ENCODE assay signal across 11 mouse cellular contexts in the genomic region with DNA sequence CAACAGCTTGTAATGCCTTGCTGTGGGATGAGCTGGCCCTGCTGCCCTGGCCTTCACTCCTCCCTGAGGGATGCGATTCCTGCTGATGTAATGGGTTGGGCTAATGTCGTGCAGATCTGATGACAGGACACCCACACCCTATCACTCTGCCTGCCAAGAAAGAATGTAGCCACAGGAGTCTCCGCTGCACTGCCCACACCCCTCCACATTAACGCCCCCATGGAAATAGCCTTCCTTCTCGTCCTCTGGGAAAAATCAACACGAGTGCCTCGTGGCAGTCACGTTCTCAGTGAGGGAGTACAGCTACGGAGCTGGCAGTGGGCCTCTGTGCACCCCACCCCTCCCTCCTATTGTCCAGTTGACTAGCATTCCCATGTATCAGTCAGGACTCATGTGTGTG. TPM values are rescaled to one million over a fixed set of nuclear protein-coding genes. Genes with fewer than 3 reads are reported as not detected.
DNase-seq lines count a peak whose midpoint lies in the region; ATAC-seq lines count a peak whose summit lies in the region.
"Had no signal": no experiment of that assay in that cellular context is flagged by ENCODE, and none has a peak within 500 bp of the region (broad histone marks: within the 10 kb centered on the region; RNA-seq: fewer than 3 reads in every experiment).

No protein-coding gene starts in this region.

- WGBS in kidney, embryonic 14.5 days, result 13% methylated on average over 9 of the region's 9 CpGs
- whole genome bisulfite sequencing in heart, embryonic 10.5 days, result 10% methylated on average over 9 of the region's 9 CpGs

- no peaks in the 10 kb centered on the region for H3K36me3 ChIP-seq in kidney, embryonic 14.5 days (ENCODE audit: control insufficient read depth, insufficient read depth, low read length)
- H3K36me3 ChIP-seq in heart, embryonic 10.5 days, result peaks cover 9% of the 10 kb centered on the region; the same call in 1 of the 2 replicates
- H3K36me3 ChIP-seq: neural tube, embryonic 13.5 days had no signal

- ATAC-seq in kidney, embryonic 14.5 days (ENCODE audit: low FRiP score, low TSS enrichment), result peak; percentile 83
- ATAC-seq in megakaryocyte, adult 5-6 weeks (ENCODE audit: poor library complexity, severe bottlenecking), result no peak

- H3K4me3 ChIP-seq in kidney, embryonic 14.5 days (ENCODE audit: low read length), result no peak overlapping the region
- H3K4me3 ChIP-seq in heart, embryonic 10.5 days, result peak overlapping the region; percentile 33; the same call in 1 of the 2 replicates
- H3K4me3 ChIP-seq: neural tube, embryonic 13.5 days had no signal

- H3K9ac ChIP-seq in kidney, embryonic 14.5 days (ENCODE audit: low read depth, low read length), result no peak overlapping the region
- H3K9ac ChIP-seq: neural tube, embryonic 13.5 days had no signal

- no peaks in the 10 kb centered on the region for H3K9me3 ChIP-seq in kidney, embryonic 14.5 days (ENCODE audit: control insufficient read depth, low read length)
- no peaks in the 10 kb centered on the region for H3K9me3 ChIP-seq in heart, embryonic 10.5 days
- H3K9me3 ChIP-seq: neural tube, embryonic 13.5 days had no signal

- H3K4me1 ChIP-seq in kidney, embryonic 14.5 days (ENCODE audit: control insufficient read depth, insufficient read depth, low read length), result 0 out of 2 replicates have a peak, but pooled peaks cover 5% of the 10 kb centered on the region
- H3K4me1 ChIP-seq in heart, embryonic 10.5 days, result peaks cover 38% of the 10 kb centered on the region

- H3K27me3 ChIP-seq in kidney, embryonic 14.5 days (ENCODE audit: control insufficient read depth, insufficient read depth, low read length), result no peaks in the 10 kb centered on the region
- H3K27me3 ChIP-seq in heart, embryonic 10.5 days (ENCODE audit: insufficient read depth, poor library complexity, severe bottlenecking), result no peaks in the 10 kb centered on the region
- H3K27me3 ChIP-seq: CH12.LX; neural tube, embryonic 13.5 days had no signal

- H3K27ac ChIP-seq in kidney, embryonic 14.5 days (ENCODE audit: low read depth, low read length), result no peak overlapping the region
- peak overlapping the region; percentile 71 for H3K27ac ChIP-seq in heart, embryonic 10.5 days
- H3K27ac ChIP-seq: neural tube, embryonic 13.5 days had no signal

- no peak for DNase-seq in kidney, adult 18-20 months
- peak; percentile 19 for DNase-seq in brain, adult 2 months (ENCODE audit: low read depth, low spot score)
- DNase-seq in heart, embryonic 10.5 days (ENCODE audit: low spot score), result peak; percentile 92
- peak; percentile 4 for DNase-seq in lung, postnatal 14 days
- no peak for DNase-seq in B cell, adult 2 months
- DNase-seq in spleen, postnatal 36 days (ENCODE audit: low spot score in 2 of 2), result no peak
- DNase-seq: thymus, adult 18-20 months had no signal

- no peak overlapping the region for H3K4me2 ChIP-seq in kidney, embryonic 14.5 days (replicated peaks; ENCODE audit: low read depth, low read length)
- H3K4me2 ChIP-seq: neural tube, embryonic 13.5 days had no signal

RNA-seq across cellular contexts. Expression of a gene that starts 50.3 kb away (rescaled TPM):
- polyA plus RNA-seq in kidney, embryonic 14.5 days (2014; fragmentation: Nextera tagmentation; extraction: Ambion mirVana), result 2.7 and 4.2 TPM in 2 replicates
- polyA plus RNA-seq in heart, embryonic 10.5 days (2016; fragmentation: Nextera tagmentation; extraction: Ambion mirVana), result 15.4 and 20.5 TPM in 2 replicates
- 0.04 and 0.07 TPM in 2 replicates for total RNA-seq in megakaryocyte, adult 5-6 weeks (2015)
- total RNA-seq in megakaryocyte, adult 5-6 weeks (2017), result 0.07 TPM in 1 of 2 replicates, not detected in the other

Comparison
In these comparisons a context has a peak if more than half of its experiments do, and no peak if none do; other contexts are left out.
1. DNase-seq: peak in brain, adult 2 months (single experiment), heart, embryonic 10.5 days (single experiment) and lung, postnatal 14 days (single experiment); none in kidney, adult 18-20 months (single experiment), B cell, adult 2 months (0 of 2) and spleen, postnatal 36 days (0 of 2).